ENCODE assay signal across 9 mouse cellular contexts in the genomic region with DNA sequence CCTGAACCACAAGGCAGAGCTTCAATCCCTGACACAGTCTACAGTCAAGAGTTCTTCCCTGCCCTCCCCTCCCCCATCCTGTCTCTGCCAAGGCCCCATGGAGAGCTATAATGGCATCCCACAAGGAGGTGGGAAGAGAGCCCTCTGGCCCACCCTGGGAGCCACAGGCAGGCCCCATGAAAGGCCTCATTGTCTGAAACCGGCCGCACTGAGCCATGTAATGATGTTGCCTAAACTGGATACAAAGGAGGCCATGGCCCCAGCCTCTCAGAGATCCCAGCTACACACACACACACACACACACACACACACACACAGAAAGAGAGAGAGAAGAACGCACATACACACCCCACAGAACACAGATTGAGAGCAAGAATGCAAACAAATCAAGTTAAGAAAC. TPM values are rescaled to one million over a fixed set of nuclear protein-coding genes. Genes with fewer than 3 reads are reported as not detected.
DNase-seq lines count a peak whose midpoint lies in the region; ATAC-seq and TF ChIP-seq lines count a peak whose summit lies in the region.
"Had no signal": no experiment of that assay in that cellular context is flagged by ENCODE, and none has a peak within 500 bp of the region (broad histone marks: within the 10 kb centered on the region; RNA-seq: fewer than 3 reads in every experiment).

No protein-coding gene starts in this region.

- H3K27me3 ChIP-seq in heart, embryonic 13.5 days (replicated peaks): no peaks in the 10 kb centered on the region
- H3K27me3 ChIP-seq in forebrain, embryonic 13.5 days: no peaks in the 10 kb centered on the region
- H3K27me3 ChIP-seq in limb, embryonic 14.5 days (ENCODE audit: control insufficient read depth, insufficient read depth, low read length): no peaks in the 10 kb centered on the region
- H3K27me3 ChIP-seq in thymus, adult 2 months (ENCODE audit: control insufficient read depth, insufficient read depth, low read length): no peaks in the 10 kb centered on the region

- 47% methylated on average over 3 of the region's 3 CpGs for WGBS in heart, embryonic 13.5 days
- 16% methylated on average over 3 of the region's 3 CpGs for WGBS in forebrain, embryonic 13.5 days
- WGBS in limb, embryonic 14.5 days: 49% methylated on average over 3 of the region's 3 CpGs
- WGBS in thymus, adult 2 months: 100% methylated on average over 3 of the region's 3 CpGs

- H3K4me1 ChIP-seq in heart, embryonic 13.5 days: peaks cover 58% of the 10 kb centered on the region
- peaks cover 56% of the 10 kb centered on the region for H3K4me1 ChIP-seq in forebrain, embryonic 13.5 days
- H3K4me1 ChIP-seq in limb, embryonic 14.5 days (ENCODE audit: control insufficient read depth, insufficient read depth, low read length): peaks cover 54% of the 10 kb centered on the region
- no peaks in the 10 kb centered on the region for H3K4me1 ChIP-seq in thymus, adult 2 months (replicated peaks; ENCODE audit: control insufficient read depth, insufficient read depth, low read length)

- no peak overlapping the region for H3K4me2 ChIP-seq in heart, embryonic 13.5 days
- no peak overlapping the region for H3K4me2 ChIP-seq in forebrain, embryonic 13.5 days
- H3K4me2 ChIP-seq in limb, embryonic 14.5 days (replicated peaks; ENCODE audit: low read depth, low read length, severe bottlenecking): no peak overlapping the region

- DNase-seq in heart, postnatal 14 days: no peak
- peak; percentile 93 for DNase-seq in brain, embryonic 14.5 days (ENCODE audit: low read depth)
- DNase-seq in limb, embryonic 14.5 days (ENCODE audit: low spot score): no peak
- DNase-seq in spleen, adult 12 weeks (ENCODE audit: low spot score): no peak
- no peak for DNase-seq in thymus, adult 2 months
- DNase-seq: kidney, postnatal 10 days had no signal

- intact Hi-C loops in heart, postnatal 14 days (cut with DNase I): no loop called here

- TF ChIP-seq CTCF in brain, embryonic 14.5 days (IDR thresholded peaks at IDR 0.05; ENCODE audit: borderline replicate concordance, extremely low read depth, insufficient read depth, insufficient read length): no peak
- TF ChIP-seq CTCF in thymus, adult 2 months (IDR thresholded peaks at IDR 0.05; ENCODE audit: borderline replicate concordance, control insufficient read depth, extremely low read depth, insufficient read depth, low read length, poor library complexity): no peak

- TF ChIP-seq POLR2A in brain, embryonic 14.5 days (IDR thresholded peaks at IDR 0.05; ENCODE audit: borderline replicate concordance, extremely low read depth, insufficient read depth, insufficient read length, poor library complexity, severe bottlenecking): no peak
- no peak for TF ChIP-seq POLR2A in limb, embryonic 14.5 days (IDR thresholded peaks at IDR 0.05; ENCODE audit: borderline replicate concordance, extremely low read depth, insufficient read depth, insufficient read length)
- TF ChIP-seq POLR2A in thymus, adult 2 months (IDR thresholded peaks at IDR 0.05; ENCODE audit: control insufficient read depth, extremely low read depth, insufficient read depth, low read length, poor library complexity): no peak

- H3K36me3 ChIP-seq in heart, embryonic 13.5 days: no peaks in the 10 kb centered on the region
- H3K36me3 ChIP-seq in forebrain, embryonic 13.5 days (ENCODE audit: poor library complexity, severe bottlenecking): no peaks in the 10 kb centered on the region
- H3K36me3 ChIP-seq in limb, embryonic 14.5 days (ENCODE audit: control insufficient read depth, insufficient read depth, low read length): no peaks in the 10 kb centered on the region
- no peaks in the 10 kb centered on the region for H3K36me3 ChIP-seq in thymus, adult 2 months (ENCODE audit: control insufficient read depth, insufficient read depth, low read length)

- H3K27ac ChIP-seq in heart, embryonic 13.5 days (replicated peaks): 0 out of 2 replicates have a peak overlapping the region, but pooled peaks have one; percentile 88
- H3K27ac ChIP-seq in forebrain, embryonic 13.5 days: no peak overlapping the region
- 0 out of 2 replicates have a peak overlapping the region, but pooled peaks have one; percentile 26 for H3K27ac ChIP-seq in limb, embryonic 14.5 days (replicated peaks; ENCODE audit: low read depth, low read length)
- H3K27ac ChIP-seq in thymus, adult 2 months (ENCODE audit: control insufficient read depth, insufficient read depth, low read length): no peak overlapping the region

- ATAC-seq in heart, embryonic 13.5 days (ENCODE audit: extremely low read depth, insufficient number of reproducible peaks, low FRiP score, low TSS enrichment): no peak
- ATAC-seq in forebrain, embryonic 13.5 days: peak; percentile 75
- ATAC-seq in limb, embryonic 14.5 days (ENCODE audit: low FRiP score, low read depth): no peak
- no peak for ATAC-seq in CD4-positive, CD25-positive, alpha-beta regulatory T cell, adult 4 months

- H3K4me3 ChIP-seq in heart, embryonic 13.5 days: no peak overlapping the region
- H3K4me3 ChIP-seq in forebrain, embryonic 13.5 days: no peak overlapping the region
- H3K4me3 ChIP-seq in limb, embryonic 14.5 days (replicated peaks; ENCODE audit: low read length): no peak overlapping the region
- H3K4me3 ChIP-seq in thymus, adult 2 months (ENCODE audit: control insufficient read depth, insufficient read depth, low read length): no peak overlapping the region

- H3K9me3 ChIP-seq in heart, embryonic 13.5 days: no peaks in the 10 kb centered on the region
- H3K9me3 ChIP-seq in forebrain, embryonic 13.5 days (replicated peaks): no peaks in the 10 kb centered on the region
- no peaks in the 10 kb centered on the region for H3K9me3 ChIP-seq in limb, embryonic 14.5 days (ENCODE audit: control insufficient read depth, low read length)

- no peak overlapping the region for H3K9ac ChIP-seq in heart, embryonic 13.5 days
- H3K9ac ChIP-seq in forebrain, embryonic 13.5 days: no peak overlapping the region
- H3K9ac ChIP-seq in limb, embryonic 14.5 days (ENCODE audit: low read depth, low read length, severe bottlenecking): no peak overlapping the region

RNA-seq across cellular contexts. Expression of gene Acot11, which starts 24.8 kb away (rescaled TPM):
- 2.2 and 3.9 TPM in 2 replicates for polyA plus RNA-seq in heart, embryonic 13.5 days (2015; fragmentation: Nextera tagmentation; extraction: Ambion mirVana)
- 10 to 100 TPM; 27.8 to 30.3 TPM for total RNA-seq in heart, postnatal 14 days (2021)
- polyA plus RNA-seq in brain, embryonic 14.5 days (2012; rRNA removed): 1.4 and 2.0 TPM in 2 replicates
- 0.63 and 0.94 TPM in 2 replicates for polyA plus RNA-seq in forebrain, embryonic 13.5 days (2015; fragmentation: Nextera tagmentation; extraction: Ambion mirVana)
- polyA plus RNA-seq in limb, embryonic 14.5 days (2012; rRNA removed): 6.1 and 6.7 TPM in 2 replicates
- polyA plus RNA-seq in limb, embryonic 14.5 days (2014; fragmentation: Nextera tagmentation; extraction: Ambion mirVana): 3.7 and 4.3 TPM in 2 replicates
- 10 to 100 TPM in 1 of 2 experiments, 1 to 10 TPM in 1; 2.5 to 10.2 TPM for polyA plus RNA-seq in CD4-positive, CD25-positive, alpha-beta regulatory T cell, adult 4 months (2017; shearing (Covaris generic))
- 6.4 and 10.0 TPM in 2 replicates for polyA plus RNA-seq in thymus, adult 2 months (2012; rRNA removed)

RNA-seq across cellular contexts. Expression of gene Fam151a, which starts 46.4 kb away (rescaled TPM):
- polyA plus RNA-seq in heart, embryonic 13.5 days (2015; fragmentation: Nextera tagmentation; extraction: Ambion mirVana): 0.12 and 0.19 TPM in 2 replicates
- total RNA-seq in heart, postnatal 14 days (2021): under 1 TPM; 0.50 to 0.51 TPM
- not detected in 2 replicates for polyA plus RNA-seq in brain, embryonic 14.5 days (2012; rRNA removed)
- not detected in 2 replicates for polyA plus RNA-seq in forebrain, embryonic 13.5 days (2015; fragmentation: Nextera tagmentation; extraction: Ambion mirVana)
- polyA plus RNA-seq in limb, embryonic 14.5 days (2012; rRNA removed): 0.35 and 0.43 TPM in 2 replicates
- 0.19 and 1.1 TPM in 2 replicates for polyA plus RNA-seq in limb, embryonic 14.5 days (2014; fragmentation: Nextera tagmentation; extraction: Ambion mirVana)
- polyA plus RNA-seq in CD4-positive, CD25-positive, alpha-beta regulatory T cell, adult 4 months (2017; shearing (Covaris generic)): not detected
- polyA plus RNA-seq in thymus, adult 2 months (2012; rRNA removed): 0.52 and 1.2 TPM in 2 replicates

RNA-seq across cellular contexts. Expression of gene Mroh7, which starts 49.3 kb away (rescaled TPM):
- polyA plus RNA-seq in heart, embryonic 13.5 days (2015; fragmentation: Nextera tagmentation; extraction: Ambion mirVana): 0.43 and 0.49 TPM in 2 replicates
- total RNA-seq in heart, postnatal 14 days (2021): under 1 TPM in 1 of 2 experiments, not detected in 1; 0.17 TPM
- polyA plus RNA-seq in brain, embryonic 14.5 days (2012; rRNA removed): 1.3 and 1.8 TPM in 2 replicates
- 0.20 and 0.80 TPM in 2 replicates for polyA plus RNA-seq in forebrain, embryonic 13.5 days (2015; fragmentation: Nextera tagmentation; extraction: Ambion mirVana)
- polyA plus RNA-seq in limb, embryonic 14.5 days (2012; rRNA removed): 2.8 and 7.1 TPM in 2 replicates
- 0.35 and 0.63 TPM in 2 replicates for polyA plus RNA-seq in limb, embryonic 14.5 days (2014; fragmentation: Nextera tagmentation; extraction: Ambion mirVana)
- not detected for polyA plus RNA-seq in CD4-positive, CD25-positive, alpha-beta regulatory T cell, adult 4 months (2017; shearing (Covaris generic))
- 0.22 and 0.27 TPM in 2 replicates for polyA plus RNA-seq in thymus, adult 2 months (2012; rRNA removed)

Comparison
In these comparisons a context has a peak if more than half of its experiments do, and no peak if none do; other contexts are left out.
1. H3K27ac ChIP-seq: peak in heart, embryonic 13.5 days (single experiment) and limb, embryonic 14.5 days (single experiment); none in forebrain, embryonic 13.5 days (single experiment) and thymus, adult 2 months (single experiment).